8 mouse cellular contexts compared by ENCODE assay signal in the genomic region with DNA sequence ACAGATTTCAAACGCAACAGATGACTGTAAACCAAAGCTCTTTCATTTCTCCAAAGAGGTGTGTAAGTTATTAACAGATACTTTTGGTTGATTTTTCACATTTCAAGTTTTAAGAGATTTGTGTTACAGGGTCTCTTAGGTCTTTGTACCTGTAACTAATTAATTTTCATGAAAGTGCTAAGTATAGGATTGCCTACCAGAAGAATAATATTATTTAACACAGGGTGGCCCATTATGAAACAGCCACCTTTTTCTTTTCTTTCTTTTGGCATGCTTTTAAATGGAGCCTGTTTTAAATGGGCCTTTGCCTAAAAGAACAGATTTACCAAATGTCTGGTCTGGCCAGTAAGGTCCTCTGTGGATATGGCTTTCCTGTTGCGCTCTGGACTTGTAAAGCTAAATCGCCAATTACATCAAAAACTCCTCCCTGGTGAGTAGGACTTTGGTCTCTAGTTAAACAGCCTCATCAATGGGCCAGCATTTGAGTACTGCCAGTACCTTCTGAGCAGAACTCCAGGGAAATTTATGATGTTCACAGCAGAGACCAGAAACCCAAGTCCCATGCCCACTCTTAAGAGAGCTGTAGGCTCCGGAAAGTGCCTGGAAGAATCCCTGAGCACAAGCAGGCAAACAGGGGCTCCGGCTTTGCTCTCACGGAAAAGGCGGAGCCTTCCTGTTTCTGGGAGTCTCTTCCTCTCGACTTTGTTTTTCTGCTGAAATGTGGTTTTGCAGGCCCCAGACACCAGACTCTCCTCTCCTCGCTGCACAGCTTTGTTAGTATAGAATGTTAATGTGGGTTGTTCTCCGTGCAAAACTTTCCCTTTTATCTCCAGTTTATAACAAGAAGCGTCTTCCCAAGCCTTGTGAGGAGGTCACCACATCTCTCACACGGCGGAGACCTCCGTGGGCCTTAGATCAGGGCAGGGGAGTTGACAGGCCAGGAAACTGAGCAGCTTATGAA. TPM values are rescaled to one million over a fixed set of nuclear protein-coding genes. Genes with fewer than 3 reads are reported as not detected.
A peak's percentile ranks its signal among the peaks of the same experiment; 100 is the strongest.
DNase-seq lines count a peak whose midpoint lies in the region; ATAC-seq and TF ChIP-seq lines count a peak whose summit lies in the region.

No protein-coding gene starts in this region.

- no peak for TF ChIP-seq EP300 in heart, postnatal 0 days (IDR thresholded peaks at IDR 0.05; ENCODE audit: low read depth)

- no peak overlapping the region for H3K4me2 ChIP-seq in heart, postnatal 0 days (ENCODE audit: low read depth, low read length)
- H3K4me2 ChIP-seq in midbrain, embryonic 11.5 days, result no peak overlapping the region
- H3K4me2 ChIP-seq in midbrain, postnatal 0 days (ENCODE audit: low read depth, low read length, poor library complexity, severe bottlenecking), result no peak overlapping the region

- intact Hi-C loops in gastrocnemius, adult 2 months (cut with DNase I), result no loop called here
- intact Hi-C loops in gastrocnemius, postnatal 36 days (cut with DNase I), result no loop called here

- no peaks in the 10 kb centered on the region for H3K4me1 ChIP-seq in heart, postnatal 0 days (ENCODE audit: control insufficient read depth, insufficient read depth)
- peaks cover 7% of the 10 kb centered on the region for H3K4me1 ChIP-seq in midbrain, embryonic 11.5 days (ENCODE audit: control insufficient read depth, insufficient read depth, low read length)
- no peaks in the 10 kb centered on the region for H3K4me1 ChIP-seq in midbrain, postnatal 0 days (ENCODE audit: insufficient read depth, low read length)

- no peaks in the 10 kb centered on the region for H3K27me3 ChIP-seq in heart, postnatal 0 days (ENCODE audit: control insufficient read depth, insufficient read depth, low read length)
- no peaks in the 10 kb centered on the region; the same call in 1 of the 2 replicates for H3K27me3 ChIP-seq in midbrain, embryonic 11.5 days (ENCODE audit: control insufficient read depth, insufficient read depth, low read length)
- H3K27me3 ChIP-seq in midbrain, postnatal 0 days (ENCODE audit: insufficient read depth, low read length), result no peaks in the 10 kb centered on the region

- H3K9me3 ChIP-seq in heart, postnatal 0 days (replicated peaks; ENCODE audit: control insufficient read depth, low read length), result no peaks in the 10 kb centered on the region
- no peaks in the 10 kb centered on the region for H3K9me3 ChIP-seq in midbrain, embryonic 11.5 days (ENCODE audit: control insufficient read depth, low read length)
- no peaks in the 10 kb centered on the region for H3K9me3 ChIP-seq in midbrain, postnatal 0 days (ENCODE audit: low read length)

- H3K27ac ChIP-seq in gastrocnemius, adult 2 months, result peak overlapping the region; percentile 87
- H3K27ac ChIP-seq in heart, postnatal 0 days (ENCODE audit: low read depth), result peak overlapping the region; percentile 80
- H3K27ac ChIP-seq in midbrain, embryonic 11.5 days (ENCODE audit: low read depth, low read length), result no peak overlapping the region
- H3K27ac ChIP-seq in midbrain, postnatal 0 days (ENCODE audit: low read depth, low read length), result no peak overlapping the region

- no peak for TF ChIP-seq CTCF in gastrocnemius, adult 2 months (IDR thresholded peaks at IDR 0.05)
- no peak for TF ChIP-seq CTCF in heart, postnatal 0 days (IDR thresholded peaks at IDR 0.05; ENCODE audit: low read depth)
- no peak for TF ChIP-seq CTCF in midbrain, postnatal 0 days (IDR thresholded peaks at IDR 0.05)

- DNase-seq in gastrocnemius, adult 2 months, result peak; percentile 38
- DNase-seq in gastrocnemius, postnatal 36 days, result no peak
- DNase-seq in heart, postnatal 0 days (ENCODE audit: low spot score), result peak; percentile 44
- peak; percentile 45 to 69 for DNase-seq in kidney, postnatal 25 days
- peak; percentile 30 to 49 for DNase-seq in lung, postnatal 4 days
- DNase-seq in midbrain, embryonic 11.5 days (ENCODE audit: low spot score, missing footprints), result no peak
- DNase-seq in midbrain, postnatal 0 days (ENCODE audit: low spot score), result no peak
- no peak for DNase-seq in adrenal gland, adult 8-10 months

- WGBS in heart, postnatal 0 days, result 59% methylated on average over 14 of the region's 14 CpGs
- 57% methylated on average over 14 of the region's 14 CpGs for WGBS in midbrain, embryonic 11.5 days
- WGBS in midbrain, postnatal 0 days, result 61% methylated on average over 14 of the region's 14 CpGs

- ATAC-seq in heart, postnatal 0 days (ENCODE audit: insufficient read depth, low read depth), result peak; percentile 66
- ATAC-seq in midbrain, embryonic 11.5 days (ENCODE audit: low FRiP score), result no peak
- no peak for ATAC-seq in midbrain, postnatal 0 days (ENCODE audit: low FRiP score)

- H3K4me3 ChIP-seq in gastrocnemius, adult 2 months, result 0 out of 2 replicates have a peak overlapping the region, but pooled peaks have one; percentile 9
- H3K4me3 ChIP-seq in heart, postnatal 0 days (ENCODE audit: low read depth, low read length), result no peak overlapping the region
- no peak overlapping the region for H3K4me3 ChIP-seq in midbrain, embryonic 11.5 days (ENCODE audit: low read depth, low read length)
- no peak overlapping the region for H3K4me3 ChIP-seq in midbrain, postnatal 0 days (ENCODE audit: low read depth, low read length)

- no peaks in the 10 kb centered on the region for H3K36me3 ChIP-seq in heart, postnatal 0 days (replicated peaks; ENCODE audit: control insufficient read depth, insufficient read depth, low read length)
- no peaks in the 10 kb centered on the region for H3K36me3 ChIP-seq in midbrain, embryonic 11.5 days (ENCODE audit: control insufficient read depth, insufficient read depth, low read length)
- H3K36me3 ChIP-seq in midbrain, postnatal 0 days (ENCODE audit: insufficient read depth, low read length), result peaks cover 7% of the 10 kb centered on the region

- no peak overlapping the region for H3K9ac ChIP-seq in heart, postnatal 0 days (replicated peaks; ENCODE audit: low read depth, low read length)
- H3K9ac ChIP-seq in midbrain, embryonic 11.5 days (ENCODE audit: low read length), result no peak overlapping the region
- H3K9ac ChIP-seq in midbrain, postnatal 0 days (replicated peaks; ENCODE audit: low read length, poor library complexity, severe bottlenecking), result no peak overlapping the region

RNA-seq across cellular contexts. Expression of a gene that starts 55.4 kb away (rescaled TPM):
- total RNA-seq in gastrocnemius, adult 2 months (2021), result 1 to 10 TPM; 1.7 to 3.6 TPM
- total RNA-seq in gastrocnemius, postnatal 36 days (2021), result 1 to 10 TPM; 2.6 TPM
- 8.8 and 19.2 TPM in 2 replicates for total RNA-seq in heart, postnatal 0 days (2014; rRNA removed; ENCODE audit: low replicate concordance)
- polyA plus RNA-seq in heart, postnatal 0 days (2015; fragmentation: Nextera tagmentation; extraction: Ambion mirVana), result 2.7 and 3.8 TPM in 2 replicates
- 8.0 and 8.4 TPM in 2 replicates for polyA plus RNA-seq in midbrain, embryonic 11.5 days (2014; fragmentation: Nextera tagmentation; extraction: Ambion mirVana)
- total RNA-seq in midbrain, postnatal 0 days (2014; rRNA removed), result 24.6 and 26.2 TPM in 2 replicates
- 6.9 and 10.2 TPM in 2 replicates for polyA plus RNA-seq in midbrain, postnatal 0 days (2015; fragmentation: Nextera tagmentation; extraction: Ambion mirVana)
- 10 to 100 TPM in 3 of 4 experiments, 1 to 10 TPM in 1; 7.5 to 16.0 (median 12.6) TPM for total RNA-seq in adrenal gland, adult 8-10 months (2022)

RNA-seq across cellular contexts. Expression of a gene that starts 55.5 kb away (rescaled TPM):
- 1 to 10 TPM; 8.5 to 8.6 TPM for total RNA-seq in gastrocnemius, adult 2 months (2021)
- total RNA-seq in gastrocnemius, postnatal 36 days (2021), result 1 to 10 TPM; 5.1 to 8.0 TPM
- total RNA-seq in heart, postnatal 0 days (2014; rRNA removed; ENCODE audit: low replicate concordance), result 5.6 and 8.6 TPM in 2 replicates
- 21.2 and 26.6 TPM in 2 replicates for polyA plus RNA-seq in heart, postnatal 0 days (2015; fragmentation: Nextera tagmentation; extraction: Ambion mirVana)
- 18.3 and 23.2 TPM in 2 replicates for polyA plus RNA-seq in midbrain, embryonic 11.5 days (2014; fragmentation: Nextera tagmentation; extraction: Ambion mirVana)
- total RNA-seq in midbrain, postnatal 0 days (2014; rRNA removed), result 9.4 and 12.2 TPM in 2 replicates
- 13.4 and 15.9 TPM in 2 replicates for polyA plus RNA-seq in midbrain, postnatal 0 days (2015; fragmentation: Nextera tagmentation; extraction: Ambion mirVana)
- total RNA-seq in adrenal gland, adult 8-10 months (2022), result 10 to 100 TPM; 13.1 to 19.5 (median 14.6) TPM

Comparison
In these comparisons a context has a peak if more than half of its experiments do, and no peak if none do; other contexts are left out.
1. DNase-seq: peak in gastrocnemius, adult 2 months (single experiment), heart, postnatal 0 days (single experiment), kidney, postnatal 25 days (2 of 2) and lung, postnatal 4 days (2 of 2); none in gastrocnemius, postnatal 36 days (0 of 2), midbrain, embryonic 11.5 days (single experiment), midbrain, postnatal 0 days (single experiment) and adrenal gland, adult 8-10 months (single experiment).
2. H3K27ac ChIP-seq: peak in gastrocnemius, adult 2 months (single experiment) and heart, postnatal 0 days (single experiment); none in midbrain, embryonic 11.5 days (single experiment) and midbrain, postnatal 0 days (single experiment).